Mouse (Mus musculus) ES-Bruce4 (cell line): ENCODE results near the gene Foxa3.

Source experiments
- CTCF ChIP-seq: IDR thresholded peaks from one replicate; pipeline ENCODE4 v1.8.1; 2011; ENCODE audit warnings: low read depth, low read length
- POLR2A ChIP-seq: IDR thresholded peaks from one replicate; pipeline ENCODE4 v1.8.1; 2011; ENCODE audit warnings: low read length; ENCODE audit not compliant: insufficient read depth

DNA sequence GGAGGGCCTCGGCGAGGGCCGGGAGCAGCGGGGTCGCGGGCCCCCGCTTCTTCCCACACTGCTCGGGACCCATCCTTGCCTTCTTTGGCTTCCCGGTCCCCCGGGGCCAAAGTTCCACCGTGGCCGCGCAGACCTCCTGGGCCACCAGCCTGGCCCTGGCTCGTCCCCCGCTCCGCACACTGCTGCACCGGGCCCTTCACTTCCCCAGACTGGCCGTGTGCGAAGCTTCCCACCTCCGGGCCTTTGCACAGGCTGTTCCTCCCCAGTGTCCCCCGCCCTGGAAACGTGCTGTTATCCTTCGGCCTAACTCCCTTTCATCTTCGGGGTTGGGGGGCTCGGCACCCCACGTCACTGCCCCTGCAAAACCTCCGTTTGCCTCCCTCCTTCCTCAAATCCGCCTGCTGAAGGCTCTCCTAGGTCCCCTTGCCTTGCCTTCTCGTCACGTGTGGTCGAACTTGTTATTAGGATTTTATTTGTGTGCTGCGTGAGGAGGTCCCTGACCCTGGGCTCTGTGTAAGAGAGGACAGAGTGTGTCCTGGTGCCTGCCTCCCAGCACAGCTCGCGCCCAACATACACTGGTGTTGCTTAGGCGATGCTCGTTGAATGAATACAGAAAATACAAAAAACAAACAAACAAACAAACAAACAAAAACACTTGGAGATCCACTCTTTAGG is 1.4 kb upstream of the Foxa3 start:
- TF ChIP-seq CTCF: no peak
- no peak for TF ChIP-seq POLR2A
